Mouse (Mus musculus): ENCODE results near the gene Inka2. TPM values are rescaled to one million over a fixed set of nuclear protein-coding genes. Genes with fewer than 3 reads are reported as not detected.

Gene Inka2
- total and polyA plus RNA-seq, 3 experiments = 1.0 to 3.1 (median 2.5) TPM

- TF ChIP-seq MAZ (IDR thresholded peaks at IDR 0.05; ENCODE audit: low read depth, low read length) (no peak), SIN3A (IDR thresholded peaks at IDR 0.05; ENCODE audit: low read length) (no peak), MAX (IDR thresholded peaks at IDR 0.05; ENCODE audit: low read length) (no peak), ZKSCAN1 (IDR thresholded peaks at IDR 0.05; ENCODE audit: borderline replicate concordance, low read depth, low read length) (no peak)
Measured at GRCm38 (mm10) chr3:105719979-105720378, 15.6 kb downstream of the Inka2 start (continued).

DNA sequence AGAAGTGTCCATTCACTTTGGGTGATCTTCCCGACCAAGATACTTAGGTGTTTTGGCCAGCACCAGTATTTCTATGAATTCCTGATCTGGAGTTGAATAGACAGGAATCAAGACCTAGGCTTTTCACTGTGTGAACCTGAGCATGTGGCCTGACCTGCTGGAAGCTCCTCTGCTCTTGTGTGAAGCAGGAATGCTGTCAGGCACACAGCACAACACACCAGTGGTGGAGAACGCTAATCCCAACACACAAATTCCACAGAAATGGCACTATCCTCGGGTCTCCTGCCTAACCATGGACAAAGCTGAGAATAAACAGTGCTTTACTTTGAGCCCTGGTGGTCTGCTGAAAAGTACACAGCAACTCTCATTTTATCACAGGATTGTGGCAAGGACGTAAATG, 16.1 kb downstream of the Inka2 start:
- H3K79me2 ChIP-seq (replicated peaks; ENCODE audit: control insufficient read depth, extremely low read depth, insufficient read depth, poor library complexity, severe bottlenecking) = no peaks in the 10 kb centered on the region
- peaks cover 4 to 45% of the 10 kb centered on the region in 2 experiments; a peak in 3 of 4 replicates for H3K4me1 ChIP-seq (ENCODE audit: control insufficient read depth in 1 of 2, insufficient read depth in 2 of 2)
- no peak overlapping the region for H3K9ac ChIP-seq (ENCODE audit: insufficient read depth, low read depth)
- no peak for DNase-seq (ENCODE audit: extremely low read depth)
- dilution Hi-C loops (cut with MboI; ENCODE audit: extremely low pct_ligation_motif_present, extremely low pct_unique_long_range_greater_than_20kb, low sequenced_read_pairs) (no loop called here), in situ Hi-C loops (cut with MboI; ENCODE audit: low pct_ligation_motif_present, low pct_unique_long_range_greater_than_20kb, low sequenced_read_pairs) (loop anchor here (5.0 kb wide), 1 partner anchor 33 kb away; the partner anchor contains the start of gene Ddx20)
- no peaks in the 10 kb centered on the region for H3K9me3 ChIP-seq (replicated peaks; ENCODE audit: low read length)
- no peak for TF ChIP-seq CHD2 (IDR thresholded peaks at IDR 0.05; ENCODE audit: low read length)
- TF ChIP-seq GABPA (IDR thresholded peaks at IDR 0.05; ENCODE audit: insufficient replicate concordance, low read depth, low read length) = no peak
- TF ChIP-seq PAX5 (IDR thresholded peaks at IDR 0.05; ENCODE audit: low read length) = no peak
- TF ChIP-seq MYC (IDR thresholded peaks at IDR 0.05; ENCODE audit: low read depth, low read length) = no peak
- no peak for TF ChIP-seq BHLHE40 (IDR thresholded peaks at IDR 0.05; ENCODE audit: low read depth, low read length)
- TF ChIP-seq POLR2A (IDR thresholded peaks at IDR 0.05; ENCODE audit: low read depth, low read length) = no peak
- no peak for TF ChIP-seq ZMIZ1 (IDR thresholded peaks at IDR 0.05; ENCODE audit: low read depth, low read length)
- TF ChIP-seq E2F4 (IDR thresholded peaks at IDR 0.05; ENCODE audit: insufficient replicate concordance, low read depth, low read length) = no peak
- H3K4me3 ChIP-seq (replicated peaks in 1 of 3; ENCODE audit: low read depth in 2 of 3, low read length in 2 of 3, poor library complexity in 1 of 3) = no peak overlapping the region
- peaks cover 17 to 38% of the 10 kb centered on the region in 2 experiments for H3K36me3 ChIP-seq (replicated peaks in 1 of 2; ENCODE audit: control insufficient read depth in 1 of 2, insufficient read depth in 1 of 2, low read length in 1 of 2)
- H3K27ac ChIP-seq (ENCODE audit: insufficient read depth, low read depth) = no peak overlapping the region
- H3K4me2 ChIP-seq (ENCODE audit: insufficient read depth, low read depth, poor library complexity, severe bottlenecking) = no peak overlapping the region
- no peaks in the 10 kb centered on the region for H3K27me3 ChIP-seq (replicated peaks)

DNA sequence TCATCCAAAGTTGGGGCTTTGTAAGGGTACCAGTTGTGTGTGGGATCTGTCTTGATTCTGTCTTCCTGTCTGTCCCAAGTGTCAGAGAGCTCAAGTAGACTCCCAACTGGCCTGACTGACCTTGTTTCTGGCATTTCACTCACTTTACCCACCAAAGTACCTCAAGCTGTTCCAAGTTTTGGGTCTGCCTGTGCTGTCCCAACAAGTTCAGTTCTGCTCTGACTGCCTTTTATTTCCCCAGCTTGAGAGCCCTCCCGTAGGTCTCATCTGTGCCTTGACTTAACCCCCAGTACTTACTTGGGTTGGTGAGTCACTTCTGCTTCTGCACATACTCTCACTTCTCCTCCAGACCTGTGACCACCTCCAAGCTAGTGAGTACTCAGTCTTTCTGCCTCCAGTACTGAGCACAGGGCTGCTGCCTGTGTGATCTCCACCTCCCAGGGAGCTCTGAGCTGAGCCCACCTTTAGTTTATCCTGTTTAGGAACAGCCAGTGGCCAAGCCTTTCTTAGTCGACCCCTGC, 17.3 kb downstream of the Inka2 start:
- in situ Hi-C loops (cut with MboI; ENCODE audit: low pct_ligation_motif_present, low pct_unique_long_range_greater_than_20kb, low sequenced_read_pairs) (loop anchor here (5.0 kb wide), 1 partner anchor 34 kb away; the partner anchor contains the start of gene Ddx20), dilution Hi-C loops (cut with MboI; ENCODE audit: extremely low pct_ligation_motif_present, extremely low pct_unique_long_range_greater_than_20kb, low sequenced_read_pairs) (no loop called here)
- Histone ChIP-seq H3K79me2 (replicated peaks; ENCODE audit: control insufficient read depth, extremely low read depth, insufficient read depth, poor library complexity, severe bottlenecking) (no peaks in the 10 kb centered on the region), H3K9me3 (replicated peaks; ENCODE audit: low read length) (no peaks in the 10 kb centered on the region), H3K36me3 (replicated peaks in 1 of 2; ENCODE audit: control insufficient read depth in 1 of 2, insufficient read depth in 1 of 2, low read length in 1 of 2) (peaks cover 11 to 37% of the 10 kb centered on the region in 2 experiments), H3K9ac (ENCODE audit: insufficient read depth, low read depth) (no peak overlapping the region), H3K27ac (ENCODE audit: insufficient read depth, low read depth) (no peak overlapping the region), H3K4me1 (ENCODE audit: control insufficient read depth in 1 of 2, insufficient read depth in 2 of 2) (peaks cover 4 to 45% of the 10 kb centered on the region in 2 experiments; a peak in 3 of 4 replicates), H3K27me3 (replicated peaks) (no peaks in the 10 kb centered on the region), H3K4me3 (replicated peaks in 1 of 3; ENCODE audit: low read depth in 2 of 3, low read length in 2 of 3, poor library complexity in 1 of 3) (no peak overlapping the region), H3K4me2 (ENCODE audit: insufficient read depth, low read depth, poor library complexity, severe bottlenecking) (no peak overlapping the region)
- TF ChIP-seq NRF1 (IDR thresholded peaks at IDR 0.05; ENCODE audit: low read depth, low read length) (no peak), UBTF (IDR thresholded peaks at IDR 0.05; ENCODE audit: low read depth, low read length) (no peak), IRF4 (IDR thresholded peaks at IDR 0.05; ENCODE audit: low read depth, low read length) (peak; percentile 58), USF2 (conservative IDR thresholded peaks at IDR 0.05; ENCODE audit: low read depth, low read length) (no peak)
- DNase-seq (ENCODE audit: extremely low read depth) = peak; percentile 67
